Mouse (Mus musculus) E14TG2a.4 (cell line): Measurements from ENCODE around the gene Stx8.

ENCODE experiments used
- CTCF ChIP-seq: conservative IDR thresholded peaks from 2 replicates; pipeline ENCODE4 v1.5.1; 2014; ENCODE audit warnings: low read length
- NANOG ChIP-seq: IDR thresholded peaks from 2 replicates; pipeline ENCODE4 v1.6.1; 2014; ENCODE audit warnings: borderline replicate concordance, low read length, mixed read lengths
- POU5F1 ChIP-seq: IDR thresholded peaks from 2 replicates; pipeline ENCODE4 v1.6.1; 2014; ENCODE audit warnings: low read length, borderline replicate concordance

DNA sequence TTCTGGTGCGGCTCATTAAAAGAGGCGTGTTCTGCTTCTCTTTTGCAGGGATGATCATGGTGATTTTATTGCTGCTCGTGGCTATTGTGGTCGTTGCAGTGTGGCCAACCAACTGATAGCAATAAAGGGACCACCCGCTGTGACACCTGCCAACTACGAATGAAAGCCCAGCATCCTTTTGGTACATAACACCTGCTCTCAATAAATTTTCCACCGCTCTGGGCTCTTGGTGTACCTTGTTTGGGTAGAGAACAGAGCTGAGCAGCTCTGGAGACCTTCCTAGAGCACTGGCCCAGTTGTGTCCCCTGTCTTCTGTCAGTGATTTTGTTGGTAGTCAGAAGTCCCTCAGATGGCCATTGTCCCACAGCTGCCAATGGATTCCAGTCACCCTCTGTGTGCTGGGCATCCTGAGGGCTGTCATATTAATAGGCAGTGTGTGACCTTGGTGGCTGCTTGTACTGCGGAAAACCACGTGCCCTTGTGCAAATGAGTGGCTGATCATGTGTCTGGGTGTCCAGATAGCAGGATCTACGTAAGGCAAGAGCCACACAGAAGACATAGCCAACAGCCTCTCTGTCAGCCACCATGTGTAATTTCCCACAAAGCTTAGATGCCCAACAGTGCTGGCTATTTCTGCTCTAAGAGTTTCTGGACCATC lies 237.8 kb downstream of the Stx8 start:
- no peak for TF ChIP-seq CTCF
- TF ChIP-seq NANOG = no peak
- no peak for TF ChIP-seq POU5F1
